Mouse (Mus musculus): ENCODE data around the gene Ksr2. TPM values are rescaled to one million over a fixed set of nuclear protein-coding genes. Genes with fewer than 3 reads are reported as not detected.

Gene Ksr2
- total and polyA plus RNA-seq, 3 experiments = not detected

DNA sequence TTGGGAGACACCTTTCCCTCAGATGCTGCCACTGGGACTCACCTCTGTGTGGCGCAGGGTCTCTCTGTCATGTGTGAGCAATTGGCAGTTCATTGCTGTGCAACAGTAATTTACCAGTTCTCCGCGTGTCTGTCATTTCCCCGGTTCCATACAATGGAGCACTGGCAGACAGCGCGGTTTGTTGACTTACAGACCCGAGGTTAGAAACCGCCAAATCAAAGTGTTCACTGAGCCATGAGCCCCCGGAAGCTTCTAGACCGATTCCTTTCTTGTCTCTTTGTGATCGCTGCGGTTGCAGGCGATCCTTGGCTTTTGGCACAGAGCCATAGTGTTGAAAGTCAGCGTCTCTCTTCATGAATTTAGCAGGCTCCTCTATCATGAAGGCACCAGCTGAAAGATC, 158.6 kb downstream of the Ksr2 start:
- Histone ChIP-seq H3K79me2 (ENCODE audit: control insufficient read depth, insufficient read depth, low read length, poor library complexity) (no peaks in the 10 kb centered on the region), H3K4me3 (ENCODE audit: control insufficient read depth in 1 of 2, insufficient read depth in 1 of 2, low read depth in 2 of 2, low read length in 2 of 2) (no peak overlapping the region), H3K9me3 (replicated peaks; ENCODE audit: insufficient read depth, low read length) (no peaks in the 10 kb centered on the region), H3K4me1 (ENCODE audit: control insufficient read depth in 1 of 2, insufficient read depth in 2 of 2, low read length in 2 of 2) (no peaks in the 10 kb centered on the region), H3K9ac (ENCODE audit: control insufficient read depth, low read depth, low read length, poor library complexity, severe bottlenecking) (no peak overlapping the region), H3K27me3 (ENCODE audit: control insufficient read depth in 1 of 2, insufficient read depth in 2 of 2, low read length in 2 of 2) (no peaks in the 10 kb centered on the region), H3K27ac (ENCODE audit: control insufficient read depth, low read depth, low read length) (no peak overlapping the region), H3K36me3 (ENCODE audit: control insufficient read depth in 1 of 2, insufficient read depth in 2 of 2, low read length in 2 of 2) (no peaks in the 10 kb centered on the region)
- TF ChIP-seq POLR2AphosphoS2 (IDR thresholded peaks at IDR 0.05; ENCODE audit: low read length) (no peak), MXI1 (IDR thresholded peaks at IDR 0.05; ENCODE audit: low read depth, low read length) (no peak), USF2 (IDR thresholded peaks at IDR 0.05; ENCODE audit: borderline replicate concordance in 1 of 2, insufficient read depth in 1 of 2, low read depth in 1 of 2, low read length in 2 of 2) (no peak), MAFK (IDR thresholded peaks at IDR 0.05; ENCODE audit: borderline replicate concordance, low read depth, low read length) (no peak), NRF1 (IDR thresholded peaks at IDR 0.05; ENCODE audit: insufficient read depth, low read depth, low read length, poor library complexity, severe bottlenecking) (no peak), ZC3H11A (IDR thresholded peaks at IDR 0.05; ENCODE audit: low read depth, low read length) (no peak)
- no peak for DNase-seq (ENCODE audit: low read depth, low spot score)

- H3K9ac ChIP-seq (ENCODE audit: control insufficient read depth, low read depth, low read length, poor library complexity, severe bottlenecking) = no peak overlapping the region
- no peaks in the 10 kb centered on the region for H3K27me3 ChIP-seq (ENCODE audit: control insufficient read depth in 1 of 2, insufficient read depth in 2 of 2, low read length in 2 of 2)
- H3K36me3 ChIP-seq (ENCODE audit: control insufficient read depth in 1 of 2, insufficient read depth in 2 of 2, low read length in 2 of 2) = no peaks in the 10 kb centered on the region
- H3K27ac ChIP-seq (ENCODE audit: control insufficient read depth, low read depth, low read length) = no peak overlapping the region
- H3K79me2 ChIP-seq (ENCODE audit: control insufficient read depth, insufficient read depth, low read length, poor library complexity) = no peaks in the 10 kb centered on the region
- no peaks in the 10 kb centered on the region for H3K9me3 ChIP-seq (replicated peaks; ENCODE audit: insufficient read depth, low read length)
- H3K4me3 ChIP-seq (ENCODE audit: control insufficient read depth in 1 of 2, insufficient read depth in 1 of 2, low read depth in 2 of 2, low read length in 2 of 2) = no peak overlapping the region
- H3K4me1 ChIP-seq (ENCODE audit: control insufficient read depth in 1 of 2, insufficient read depth in 2 of 2, low read length in 2 of 2) = no peaks in the 10 kb centered on the region
- no peak for DNase-seq (ENCODE audit: low read depth, low spot score)
- TF ChIP-seq POLR2A (IDR thresholded peaks at IDR 0.05; ENCODE audit: control insufficient read depth in 1 of 2, insufficient read depth in 1 of 2, low read depth in 1 of 2, low read length in 2 of 2, poor library complexity in 1 of 2) (no peak), GATA1 (IDR thresholded peaks at IDR 0.05; ENCODE audit: low read depth, low read length) (no peak), BHLHE40 (IDR thresholded peaks at IDR 0.05; ENCODE audit: borderline replicate concordance, low read depth, low read length) (no peak), TBP (IDR thresholded peaks at IDR 0.05; ENCODE audit: low read depth, low read length) (no peak), SMC3 (IDR thresholded peaks at IDR 0.05; ENCODE audit: low read depth, low read length) (no peak), RAD21 (IDR thresholded peaks at IDR 0.05; ENCODE audit: low read depth, low read length) (no peak), E2F4 (IDR thresholded peaks at IDR 0.05; ENCODE audit: borderline replicate concordance, low read depth, low read length) (no peak), ZC3H11A (IDR thresholded peaks at IDR 0.05; ENCODE audit: low read depth, low read length) (no peak), CHD1 (IDR thresholded peaks at IDR 0.05; ENCODE audit: low read depth, low read length) (no peak), SIN3A (IDR thresholded peaks at IDR 0.05; ENCODE audit: low read length) (no peak), EP300 (IDR thresholded peaks at IDR 0.05; ENCODE audit: low read depth in 1 of 2, low read length in 2 of 2) (no peak)
These were observed 161.1 kb downstream of the Ksr2 start for GRCm38 (mm10) chr5:117574894-117575293.
